Mouse (Mus musculus) heart, embryonic 14.5 days (tissue): ENCODE data around the gene Ptgir. TPM values are rescaled to one million over a fixed set of nuclear protein-coding genes. Genes with fewer than 3 reads are reported as not detected.
A peak's percentile ranks its signal among the peaks of the same experiment; 100 is the strongest.

Experiments
- ATAC-seq: fragments of 200-750 bp; cut with Nextera tagmentation; 2 replicates; pipeline ENCODE4 v1.8.0; 2017; ENCODE audit warnings: low read depth, moderate TSS enrichment; ENCODE audit not compliant: insufficient number of reproducible peaks, insufficient read depth, low FRiP score
- H3K27ac ChIP-seq, 2 experiments: fragments of 200-500 bp in 1 of 2; fragments of 300-500 bp in 1 of 2; sonication (generic) in 1 of 2; replicated peaks in 1 of 2; 2 replicates each; pipeline ENCODE4 v1.5.1; 2012 to 2014; ENCODE audit warnings: low read depth in 2 of 2, low read length in 2 of 2, control low read depth in 1 of 2, mild to moderate bottlenecking in 1 of 2, mixed read lengths in 1 of 2; ENCODE audit not compliant: control insufficient read depth in 1 of 2, insufficient read depth in 1 of 2
- H3K27me3 ChIP-seq: fragments of 300-500 bp; sonication (generic); 2 replicates; pipeline ENCODE4 v1.6.1; 2014; ENCODE audit warnings: mild to moderate bottlenecking, low read length, control low read depth; ENCODE audit not compliant: control insufficient read depth, insufficient read depth
- H3K36me3 ChIP-seq: fragments of 300-500 bp; sonication (generic); 2 replicates; pipeline ENCODE4 v1.6.1; 2014; ENCODE audit warnings: mild to moderate bottlenecking, control low read depth, low read length, mixed read lengths; ENCODE audit not compliant: control insufficient read depth, insufficient read depth
- H3K4me1 ChIP-seq, 2 experiments: fragments of 200-500 bp in 1 of 2; fragments of 300-500 bp in 1 of 2; sonication (generic) in 1 of 2; 2 replicates each; pipeline ENCODE4 v1.6.1; 2012 to 2014; ENCODE audit warnings: low read length in 2 of 2, control low read depth in 1 of 2, mixed read lengths in 1 of 2; ENCODE audit not compliant: control insufficient read depth in 2 of 2, insufficient read depth in 2 of 2
- H3K4me2 ChIP-seq: fragments of 300-500 bp; sonication (generic); 2 replicates; pipeline ENCODE4 v1.6.1; 2014; ENCODE audit warnings: mild to moderate bottlenecking, low read length
- H3K4me3 ChIP-seq, 2 experiments: fragments of 200-500 bp in 1 of 2; fragments of 300-500 bp in 1 of 2; sonication (generic) in 1 of 2; 2 replicates each; pipeline ENCODE4 v1.5.1; 2012 to 2014; ENCODE audit warnings: low read length in 2 of 2, mild to moderate bottlenecking in 2 of 2, control low read depth in 1 of 2, low read depth in 1 of 2, moderate library complexity in 1 of 2; ENCODE audit not compliant: control insufficient read depth in 1 of 2, insufficient read depth in 1 of 2
- H3K9ac ChIP-seq: fragments of 300-500 bp; sonication (generic); 2 replicates; pipeline ENCODE4 v1.6.1; 2014; ENCODE audit warnings: mild to moderate bottlenecking, low read length
- H3K9me3 ChIP-seq: fragments of 300-500 bp; sonication (generic); 2 replicates; pipeline ENCODE4 v1.6.1; 2016; ENCODE audit warnings: low read length, control low read depth; ENCODE audit not compliant: control insufficient read depth
- WGBS: fragments of 180-500 bp; shearing (Covaris S2); extraction: QIAGEN DNeasy Blood & Tissue Kit; methylation state at CpG from one replicate; pipeline ENCODE4 v1.1.7; 2014; 5-methylcytosine and 5-hydroxymethylcytosine counted together
- polyA plus RNA-seq: library from polyadenylated mRNA; unstranded; fragments of >200 nt; fragmentation: Nextera tagmentation; extraction: Ambion mirVana; gene quantifications from 2 replicates; pipeline ENCODE4 v1.2.1, GENCODE M21; 2014

Gene Ptgir
- polyA plus RNA-seq, 1 experiment from 2014 or later = 0.38 TPM

- H3K27ac ChIP-seq = no peak overlapping the region
- H3K4me2 ChIP-seq = no peak overlapping the region
- no peak overlapping the region for H3K4me3 ChIP-seq
- H3K9me3 ChIP-seq = no peaks in the 10 kb centered on the region
- peaks cover 6 to 13% of the 10 kb centered on the region in 2 experiments; a peak in 3 of 4 replicates for H3K4me1 ChIP-seq
- no peak for ATAC-seq
- WGBS = 96% methylated on average over 4 of the region's 4 CpGs
- H3K36me3 ChIP-seq = peaks cover 34% of the 10 kb centered on the region
- H3K9ac ChIP-seq = no peak overlapping the region
- no peaks in the 10 kb centered on the region for H3K27me3 ChIP-seq
Measured at GRCm38 (mm10) chr7:16873392-16873791, 32.9 kb upstream of the Ptgir start.

GRCm38 (mm10) chr7:16874190-16874589 lies 32.1 kb upstream of the Ptgir start:
- no peak for ATAC-seq
- Histone ChIP-seq H3K36me3 (peaks cover 33% of the 10 kb centered on the region), H3K9me3 (no peaks in the 10 kb centered on the region), H3K4me3 (peak overlapping the region; percentile 23 to 27), H3K27me3 (no peaks in the 10 kb centered on the region), H3K4me2 (peak overlapping the region; percentile 58), H3K27ac (peak overlapping the region; percentile 86 to 89), H3K9ac (peak overlapping the region; percentile 25), H3K4me1 (peaks cover 6 to 20% of the 10 kb centered on the region in 2 experiments; a peak in 3 of 4 replicates)
- WGBS = 4% methylated on average over 17 of the region's 17 CpGs

- H3K4me2 ChIP-seq = peak overlapping the region; percentile 84
- H3K4me1 ChIP-seq = peaks cover 8 to 22% of the 10 kb centered on the region in 2 experiments
- peak overlapping the region; percentile 89 to 91 for H3K27ac ChIP-seq
- H3K4me3 ChIP-seq = peak overlapping the region; percentile 23 to 86; a peak in 3 of 4 replicates
- peak overlapping the region; percentile 25 for H3K9ac ChIP-seq
- under 1% methylated on average over 33 of the region's 33 CpGs for WGBS
- no peaks in the 10 kb centered on the region for H3K9me3 ChIP-seq
- peaks cover 31% of the 10 kb centered on the region for H3K36me3 ChIP-seq
- H3K27me3 ChIP-seq = no peaks in the 10 kb centered on the region
- ATAC-seq = peak; percentile 96
Measured at GRCm38 (mm10) chr7:16874756-16875309, 31.5 kb upstream of the Ptgir start.

DNA sequence AGATGAGACGGTGACA lies 31.2 kb upstream of the Ptgir start, which contains the start of gene Dact3:
TSS of gene Dact3 (plus strand) at position 8 of the 16 bp plus-strand sequence.
- 0% methylated on average over 1 of the region's 1 CpGs for WGBS
- peaks cover 9 to 24% of the 10 kb centered on the region in 2 experiments for H3K4me1 ChIP-seq
- H3K27ac ChIP-seq = peak within 1 kb of the TSS; percentile 91 to 92
- peaks cover 28% of the 10 kb centered on the region for H3K36me3 ChIP-seq
- H3K27me3 ChIP-seq = no peaks in the 10 kb centered on the region
- H3K9ac ChIP-seq = peak within 1 kb of the TSS; percentile 97
- ATAC-seq = no peak
- peak within 1 kb of the TSS; percentile 86 for H3K4me3 ChIP-seq
- H3K9me3 ChIP-seq = no peaks in the 10 kb centered on the region
- H3K4me2 ChIP-seq = peak within 1 kb of the TSS; percentile 84

- Histone ChIP-seq H3K27me3 (no peaks in the 10 kb centered on the region), H3K9me3 (no peaks in the 10 kb centered on the region), H3K27ac (peak overlapping the region; percentile 91 to 92), H3K9ac (peak overlapping the region; percentile 97), H3K4me3 (peak overlapping the region; percentile 86), H3K4me1 (peaks cover 9 to 26% of the 10 kb centered on the region in 2 experiments), H3K4me2 (peak overlapping the region; percentile 84), H3K36me3 (peaks cover 26% of the 10 kb centered on the region)
- under 1% methylated on average over 41 of the region's 42 CpGs for WGBS
- no peak for ATAC-seq
Measured at GRCm38 (mm10) chr7:16875326-16875725, 31.0 kb upstream of the Ptgir start.

DNA sequence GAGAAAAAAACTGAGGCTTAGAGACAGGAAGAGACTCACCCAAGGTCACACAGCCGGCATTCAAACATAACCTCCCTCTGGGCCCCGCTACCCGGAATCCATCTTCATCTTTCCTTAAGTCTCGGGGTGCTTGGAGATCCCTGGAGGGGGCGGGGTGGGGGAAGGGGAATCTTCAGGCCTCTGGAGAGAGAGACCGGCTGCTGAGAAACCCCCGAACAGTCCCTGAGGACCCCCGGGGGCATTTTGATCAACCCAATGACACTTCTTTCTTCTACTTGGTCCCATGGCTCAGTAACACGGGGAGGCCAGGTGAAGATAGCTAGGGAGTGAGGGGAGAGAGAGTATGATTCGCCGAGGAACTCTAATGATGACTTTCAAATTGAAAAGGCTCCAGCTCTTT lies 30.3 kb upstream of the Ptgir start:
- Histone ChIP-seq H3K9ac (peak overlapping the region; percentile 97), H3K27me3 (no peaks in the 10 kb centered on the region), H3K36me3 (peaks cover 28% of the 10 kb centered on the region), H3K4me2 (peak overlapping the region; percentile 84), H3K27ac (peak overlapping the region; percentile 91 to 92), H3K9me3 (no peaks in the 10 kb centered on the region), H3K4me1 (peaks cover 15 to 33% of the 10 kb centered on the region in 2 experiments), H3K4me3 (peak overlapping the region; percentile 86)
- WGBS = 5% methylated on average over 11 of the region's 11 CpGs
- ATAC-seq = no peak

- Histone ChIP-seq H3K36me3 (peaks cover 28% of the 10 kb centered on the region), H3K27ac (peak overlapping the region; percentile 91 to 92), H3K4me1 (peaks cover 19 to 38% of the 10 kb centered on the region in 2 experiments), H3K9ac (peak overlapping the region; percentile 97), H3K4me3 (peak overlapping the region; percentile 86), H3K27me3 (no peaks in the 10 kb centered on the region), H3K4me2 (peak overlapping the region; percentile 84), H3K9me3 (no peaks in the 10 kb centered on the region)
- no peak for ATAC-seq
- 1% methylated on average over 13 of the region's 13 CpGs for WGBS
Measured at GRCm38 (mm10) chr7:16876608-16877007, 29.7 kb upstream of the Ptgir start.

GRCm38 (mm10) chr7:16877717-16878116 lies 28.6 kb upstream of the Ptgir start:
- Histone ChIP-seq H3K27ac (no peak overlapping the region; a peak in 1 of 4 replicates), H3K4me2 (no peak overlapping the region), H3K9ac (no peak overlapping the region), H3K4me3 (no peak overlapping the region), H3K4me1 (peaks cover 21 to 47% of the 10 kb centered on the region in 2 experiments), H3K9me3 (no peaks in the 10 kb centered on the region), H3K27me3 (no peaks in the 10 kb centered on the region), H3K36me3 (peaks cover 34% of the 10 kb centered on the region)
- 79% methylated on average over 3 of the region's 3 CpGs for WGBS
- ATAC-seq = no peak
